ENCODE assay signal across 8 mouse cellular contexts in the genomic region with DNA sequence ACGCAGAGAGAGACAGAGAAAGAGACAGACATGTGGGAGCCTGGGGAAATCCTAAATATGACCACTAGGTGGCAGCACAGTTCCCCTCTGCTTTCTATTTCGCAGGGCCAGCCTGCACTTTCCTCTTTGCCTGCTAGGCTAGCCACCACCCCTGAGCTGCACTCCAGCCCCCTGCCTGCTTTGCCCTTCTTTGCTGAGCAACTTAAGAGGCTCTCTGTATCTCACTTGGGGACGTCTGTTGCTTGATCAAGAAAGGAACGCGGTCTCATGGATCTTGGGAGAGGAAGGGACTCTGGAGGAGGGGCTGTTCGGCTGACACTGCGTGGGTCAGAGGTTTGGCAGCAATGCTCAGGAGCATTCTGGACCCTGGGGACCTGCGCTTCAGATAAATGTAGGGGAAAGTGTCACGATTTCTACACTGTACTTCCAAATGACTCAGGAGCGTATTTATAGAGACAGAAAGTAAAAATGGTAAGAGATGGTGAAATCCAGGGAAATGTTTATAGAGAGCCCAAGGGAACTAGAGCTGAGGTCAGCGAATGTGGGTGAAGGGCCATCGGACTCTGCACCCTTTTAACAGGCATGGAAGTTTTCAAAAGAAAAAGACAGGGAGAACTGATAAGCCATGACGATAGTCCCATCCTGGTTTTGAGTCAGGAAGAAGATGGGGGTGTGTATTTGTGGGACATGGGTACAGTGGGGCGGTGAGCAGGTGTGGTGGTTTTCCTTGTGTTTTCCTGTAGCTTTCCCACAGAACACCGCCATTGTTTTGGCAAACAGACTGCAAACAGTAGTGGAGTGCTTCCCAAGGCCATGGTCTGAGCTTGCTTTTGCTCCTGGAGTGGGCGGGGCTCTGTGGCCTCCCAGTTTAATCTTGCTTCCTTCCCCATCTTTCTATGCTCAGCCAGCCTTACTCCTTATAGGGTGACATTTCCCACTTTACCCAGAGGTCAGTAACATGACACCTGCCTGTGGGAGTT. TPM values are rescaled to one million over a fixed set of nuclear protein-coding genes. Genes with fewer than 3 reads are reported as not detected.
DNase-seq lines count a peak whose midpoint lies in the region; ATAC-seq and TF ChIP-seq lines count a peak whose summit lies in the region.

No protein-coding gene starts in this region.

- no peaks in the 10 kb centered on the region for H3K4me1 ChIP-seq in hindbrain, embryonic 16.5 days (ENCODE audit: control insufficient read depth, insufficient read depth, low read depth, low read length)

- peak overlapping the region; percentile 33; the same call in 1 of the 2 replicates for H3K9ac ChIP-seq in hindbrain, embryonic 16.5 days (ENCODE audit: low read depth, low read length)

- peak overlapping the region; percentile 65 for H3K4me3 ChIP-seq in gastrocnemius, adult 2 months
- H3K4me3 ChIP-seq in hindbrain, embryonic 16.5 days (ENCODE audit: low read length): no peak overlapping the region

- peak overlapping the region; percentile 67 for H3K27ac ChIP-seq in gastrocnemius, adult 2 months
- no peak overlapping the region for H3K27ac ChIP-seq in hindbrain, embryonic 16.5 days (ENCODE audit: low read depth, low read length)

- H3K36me3 ChIP-seq in hindbrain, embryonic 16.5 days (ENCODE audit: control insufficient read depth, insufficient read depth, low read length): no peaks in the 10 kb centered on the region

- WGBS in hindbrain, embryonic 16.5 days: 29% methylated on average over 16 of the region's 16 CpGs

- H3K4me2 ChIP-seq in hindbrain, embryonic 16.5 days (ENCODE audit: low read length): peak overlapping the region; percentile 35

- peak; percentile 95 for TF ChIP-seq CTCF in gastrocnemius, adult 2 months (IDR thresholded peaks at IDR 0.05)

- DNase-seq in ZHBTc4 (ENCODE audit: low read depth, low spot score): peak; percentile 85
- peak; percentile 55 to 80 for DNase-seq in cerebellum, postnatal 4 days (ENCODE audit: low spot score in 2 of 2)
- peak; percentile 79 for DNase-seq in gastrocnemius, adult 2 months
- DNase-seq in left cerebral cortex, adult 11 months (ENCODE audit: low spot score): peak; percentile 56
- DNase-seq in lung, postnatal 36 days: peak; percentile 85
- peak; percentile 44 for DNase-seq in retina, adult 2 months (ENCODE audit: low read depth, low spot score)
- DNase-seq in thymus, postnatal 4 days: peak; percentile 82

- intact Hi-C loops in gastrocnemius, adult 2 months (cut with DNase I): loop anchor here (1.0 kb wide), 1 partner anchor 133 kb away; no protein-coding TSS in a partner anchor

- no peaks in the 10 kb centered on the region for H3K9me3 ChIP-seq in hindbrain, embryonic 16.5 days (ENCODE audit: control insufficient read depth, low read length)

- ATAC-seq in hindbrain, embryonic 16.5 days: peak; percentile 72

- H3K27me3 ChIP-seq in hindbrain, embryonic 16.5 days (replicated peaks; ENCODE audit: control insufficient read depth, insufficient read depth, low read length): no peaks in the 10 kb centered on the region

RNA-seq across cellular contexts. Expression of a gene that starts 12.7 kb away (rescaled TPM):
- not detected for total RNA-seq in gastrocnemius, adult 2 months (2021)
- polyA plus RNA-seq in hindbrain, embryonic 16.5 days (2015; fragmentation: Nextera tagmentation; extraction: Ambion mirVana): 0.29 and 0.44 TPM in 2 replicates

RNA-seq across cellular contexts. Expression of a gene that starts 29.6 kb away (rescaled TPM):
- total RNA-seq in gastrocnemius, adult 2 months (2021): not detected
- polyA plus RNA-seq in hindbrain, embryonic 16.5 days (2015; fragmentation: Nextera tagmentation; extraction: Ambion mirVana): 1.5 and 1.7 TPM in 2 replicates

RNA-seq across cellular contexts. Expression of a gene that starts 38.0 kb away (rescaled TPM):
- total RNA-seq in gastrocnemius, adult 2 months (2021): under 1 TPM in 1 of 2 experiments, not detected in 1; 0.14 TPM
- 0.51 and 0.52 TPM in 2 replicates for polyA plus RNA-seq in hindbrain, embryonic 16.5 days (2015; fragmentation: Nextera tagmentation; extraction: Ambion mirVana)

RNA-seq across cellular contexts. Expression of a gene that starts 38.0 kb away (rescaled TPM):
- 10 to 100 TPM; 10.4 to 15.2 TPM for total RNA-seq in gastrocnemius, adult 2 months (2021)
- 13.2 and 13.6 TPM in 2 replicates for polyA plus RNA-seq in hindbrain, embryonic 16.5 days (2015; fragmentation: Nextera tagmentation; extraction: Ambion mirVana)

RNA-seq across cellular contexts. Expression of a gene that starts 48.2 kb away (rescaled TPM):
- 1 to 10 TPM in 1 of 2 experiments, under 1 TPM in 1; 0.66 to 3.6 TPM for total RNA-seq in gastrocnemius, adult 2 months (2021)
- 0.19 and 0.46 TPM in 2 replicates for polyA plus RNA-seq in hindbrain, embryonic 16.5 days (2015; fragmentation: Nextera tagmentation; extraction: Ambion mirVana)
